Mouse (Mus musculus): ENCODE measurements around the gene Naa25. TPM values are rescaled to one million over a fixed set of nuclear protein-coding genes. Genes with fewer than 3 reads are reported as not detected.
A peak's percentile ranks its signal among the peaks of the same experiment; 100 is the strongest.

Gene Naa25
- polyA plus RNA-seq, 1 experiment: 27.7 TPM

- Histone ChIP-seq H3K27me3 (ENCODE audit: control insufficient read depth, insufficient read depth, low read length) (no peaks in the 10 kb centered on the region), H3K4me3 (ENCODE audit: control insufficient read depth, low read depth, low read length) (peak overlapping the region; percentile 20; the same call in 1 of the 2 replicates), H3K36me3 (ENCODE audit: control insufficient read depth, insufficient read depth, low read length) (no peaks in the 10 kb centered on the region), H3K27ac (ENCODE audit: control insufficient read depth, insufficient read depth, low read depth, low read length) (no peak overlapping the region), H3K4me1 (ENCODE audit: control insufficient read depth, insufficient read depth, low read length) (peaks cover 9% of the 10 kb centered on the region)
- TF ChIP-seq POLR2A (IDR thresholded peaks at IDR 0.05; ENCODE audit: control insufficient read depth, low read depth, low read length) (no peak), CTCF (IDR thresholded peaks at IDR 0.05; ENCODE audit: control insufficient read depth, insufficient read depth, insufficient replicate concordance, low read depth, low read length) (no peak)
Measured at GRCm38 (mm10) chr5:121453743-121454502, 56.2 kb downstream of the Naa25 start.

GRCm38 (mm10) chr5:121454503-121454782 lies 56.7 kb downstream of the Naa25 start:
- Histone ChIP-seq H3K36me3 (ENCODE audit: control insufficient read depth, insufficient read depth, low read length) (no peaks in the 10 kb centered on the region), H3K27me3 (ENCODE audit: control insufficient read depth, insufficient read depth, low read length) (no peaks in the 10 kb centered on the region), H3K27ac (ENCODE audit: control insufficient read depth, insufficient read depth, low read depth, low read length) (no peak overlapping the region), H3K4me3 (ENCODE audit: control insufficient read depth, low read depth, low read length) (no peak overlapping the region), H3K4me1 (ENCODE audit: control insufficient read depth, insufficient read depth, low read length) (peaks cover 9% of the 10 kb centered on the region)
- TF ChIP-seq CTCF (IDR thresholded peaks at IDR 0.05; ENCODE audit: control insufficient read depth, insufficient read depth, insufficient replicate concordance, low read depth, low read length) (no peak), POLR2A (IDR thresholded peaks at IDR 0.05; ENCODE audit: control insufficient read depth, low read depth, low read length) (no peak)

GRCm38 (mm10) chr5:121455510-121456265 lies 58.0 kb downstream of the Naa25 start:
- Histone ChIP-seq H3K4me3 (ENCODE audit: control insufficient read depth, low read depth, low read length) (no peak overlapping the region), H3K27ac (ENCODE audit: control insufficient read depth, insufficient read depth, low read depth, low read length) (no peak overlapping the region)
- TF ChIP-seq CTCF (IDR thresholded peaks at IDR 0.05; ENCODE audit: control insufficient read depth, insufficient read depth, insufficient replicate concordance, low read depth, low read length) (no peak), POLR2A (IDR thresholded peaks at IDR 0.05; ENCODE audit: control insufficient read depth, low read depth, low read length) (no peak)

GRCm38 (mm10) chr5:121461339-121462170 lies 63.8 kb downstream of the Naa25 start:
- Histone ChIP-seq H3K27me3 (ENCODE audit: control insufficient read depth, insufficient read depth, low read length) (no peaks in the 10 kb centered on the region), H3K27ac (ENCODE audit: control insufficient read depth, insufficient read depth, low read depth, low read length) (no peak overlapping the region), H3K4me1 (ENCODE audit: control insufficient read depth, insufficient read depth, low read length) (no peaks in the 10 kb centered on the region; the same call in 1 of the 2 replicates), H3K4me3 (ENCODE audit: control insufficient read depth, low read depth, low read length) (no peak overlapping the region), H3K36me3 (ENCODE audit: control insufficient read depth, insufficient read depth, low read length) (no peaks in the 10 kb centered on the region)
- TF ChIP-seq POLR2A (IDR thresholded peaks at IDR 0.05; ENCODE audit: control insufficient read depth, low read depth, low read length) (no peak), CTCF (IDR thresholded peaks at IDR 0.05; ENCODE audit: control insufficient read depth, insufficient read depth, insufficient replicate concordance, low read depth, low read length) (no peak)

More at GRCm38 (mm10) chr5:121455510-121456265, 58.0 kb downstream of the Naa25 start:
- Histone ChIP-seq H3K36me3 (ENCODE audit: control insufficient read depth, insufficient read depth, low read length) (no peaks in the 10 kb centered on the region), H3K27me3 (ENCODE audit: control insufficient read depth, insufficient read depth, low read length) (no peaks in the 10 kb centered on the region), H3K4me1 (ENCODE audit: control insufficient read depth, insufficient read depth, low read length) (peaks cover 9% of the 10 kb centered on the region)

GRCm38 (mm10) chr5:121462171-121462502 lies 64.4 kb downstream of the Naa25 start:
- Histone ChIP-seq H3K27me3 (ENCODE audit: control insufficient read depth, insufficient read depth, low read length) (no peaks in the 10 kb centered on the region), H3K4me3 (ENCODE audit: control insufficient read depth, low read depth, low read length) (no peak overlapping the region), H3K36me3 (ENCODE audit: control insufficient read depth, insufficient read depth, low read length) (no peaks in the 10 kb centered on the region), H3K27ac (ENCODE audit: control insufficient read depth, insufficient read depth, low read depth, low read length) (no peak overlapping the region), H3K4me1 (ENCODE audit: control insufficient read depth, insufficient read depth, low read length) (no peaks in the 10 kb centered on the region)
- no peak for TF ChIP-seq CTCF (IDR thresholded peaks at IDR 0.05; ENCODE audit: control insufficient read depth, insufficient read depth, insufficient replicate concordance, low read depth, low read length)
- TF ChIP-seq POLR2A (IDR thresholded peaks at IDR 0.05; ENCODE audit: control insufficient read depth, low read depth, low read length): no peak

- Histone ChIP-seq H3K4me3 (ENCODE audit: control insufficient read depth, low read depth, low read length) (no peak overlapping the region), H3K27ac (ENCODE audit: control insufficient read depth, insufficient read depth, low read depth, low read length) (no peak overlapping the region), H3K27me3 (ENCODE audit: control insufficient read depth, insufficient read depth, low read length) (no peaks in the 10 kb centered on the region), H3K4me1 (ENCODE audit: control insufficient read depth, insufficient read depth, low read length) (no peaks in the 10 kb centered on the region), H3K36me3 (ENCODE audit: control insufficient read depth, insufficient read depth, low read length) (no peaks in the 10 kb centered on the region)
- TF ChIP-seq CTCF (IDR thresholded peaks at IDR 0.05; ENCODE audit: control insufficient read depth, insufficient read depth, insufficient replicate concordance, low read depth, low read length) (no peak), POLR2A (IDR thresholded peaks at IDR 0.05; ENCODE audit: control insufficient read depth, low read depth, low read length) (no peak)
Measured at GRCm38 (mm10) chr5:121462967-121463366, 65.2 kb downstream of the Naa25 start.

All from testis, adult 2 months (tissue).